Mouse (Mus musculus) gastrocnemius, adult 8-10 months (tissue): Measurements from ENCODE around the gene Alg2. TPM values are rescaled to one million over a fixed set of nuclear protein-coding genes. Genes with fewer than 3 reads are reported as not detected.

ENCODE experiments used
- DNase-seq, 2 experiments: peaks; one replicate each; pipeline ENCODE4 v3.0.0; 2022; ENCODE audit warnings: low spot score in 2 of 2
- total RNA-seq, 4 experiments: library from RNA; stranded (reverse); gene quantifications; 2 replicates each; pipeline ENCODE4 v1.2.4; 2022

Gene Alg2
- 10 to 100 TPM in 2 of 4 experiments, 1 to 10 TPM in 2; 8.1 to 15.5 (median 10.3) TPM for total RNA-seq

DNA sequence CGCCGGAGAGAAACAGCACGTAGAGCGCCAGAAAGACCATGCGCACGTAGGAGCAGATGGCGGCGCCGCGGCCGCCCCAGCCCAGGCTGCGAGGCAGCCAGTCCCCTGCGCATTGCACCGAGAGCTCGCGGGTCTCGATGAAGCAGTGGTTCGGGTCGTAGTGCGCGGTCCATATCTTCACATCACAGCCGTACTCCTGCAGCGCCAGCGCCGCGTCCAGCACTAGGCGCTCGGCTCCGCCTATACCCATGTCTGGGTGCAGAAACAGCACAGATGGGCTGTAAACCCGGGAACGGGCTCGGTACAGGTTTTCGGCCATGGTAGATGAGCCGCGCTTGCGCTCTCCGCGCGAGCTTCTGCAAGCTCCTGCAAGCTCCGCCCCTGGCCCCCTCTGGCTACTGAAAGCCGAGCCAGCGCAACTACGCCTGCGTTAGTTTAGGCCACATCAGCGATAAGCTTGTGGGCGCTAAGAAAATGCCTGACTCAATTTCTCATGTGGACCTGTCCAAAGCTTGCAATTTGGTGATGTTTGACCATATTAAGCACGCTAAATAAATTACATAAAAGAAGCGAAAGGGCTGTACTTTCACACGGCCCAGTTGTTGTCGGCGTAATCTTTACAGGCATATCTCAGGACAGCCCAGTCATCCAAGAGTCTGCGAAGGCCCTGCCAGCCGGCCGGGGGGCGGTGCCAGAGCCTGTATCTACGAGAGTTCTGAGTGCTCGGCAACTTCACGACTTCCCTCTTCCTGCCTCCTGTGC, at the start of gene Alg2, which contains the start of gene Sec61b:
Gene Alg2, minus strand, starts transcription at position 366 of the 762 bp plus-strand sequence.
Gene Sec61b, plus strand, starts transcription at position 691 of the 762 bp plus-strand sequence.
- peak; percentile 96 to 98 for DNase-seq

DNA sequence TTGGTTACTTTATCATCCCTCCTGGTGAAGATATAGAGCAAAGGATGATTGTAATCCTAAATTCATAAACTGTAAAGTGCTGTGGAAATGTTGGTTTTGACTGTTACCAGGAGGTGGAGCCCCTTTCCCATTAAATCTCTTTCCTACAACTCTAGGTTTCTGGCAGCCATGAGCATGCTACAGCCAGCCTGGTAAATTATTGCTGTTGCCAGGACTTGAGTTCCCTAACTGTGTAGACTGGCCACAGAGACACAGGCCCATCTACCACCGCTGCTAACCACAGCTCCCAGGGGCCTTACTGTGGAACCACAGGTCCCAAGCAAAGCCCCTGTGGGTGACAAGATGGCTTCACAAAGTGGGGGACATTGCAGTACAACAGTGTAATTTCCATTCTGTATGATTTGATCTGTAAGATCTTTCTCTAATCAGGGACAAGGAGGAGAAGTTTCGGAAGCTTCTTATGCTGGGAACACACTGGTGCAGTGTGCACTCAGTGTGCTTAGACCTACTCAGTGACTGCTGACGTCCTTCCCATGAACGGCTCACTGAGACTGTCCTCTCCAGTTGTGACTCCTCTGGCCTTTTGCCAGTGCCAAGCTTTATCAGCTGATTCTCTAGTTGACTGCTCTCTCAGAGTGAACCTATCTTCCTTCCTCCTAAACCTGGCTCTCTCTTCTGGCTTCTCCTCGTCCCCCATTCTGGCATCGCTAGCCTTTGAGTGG, 47.9 kb upstream of the Alg2 start:
- DNase-seq: no peak

- DNase-seq: no peak
Measured at GRCm38 (mm10) chr4:47520076-47520475, 45.9 kb upstream of the Alg2 start.

DNA sequence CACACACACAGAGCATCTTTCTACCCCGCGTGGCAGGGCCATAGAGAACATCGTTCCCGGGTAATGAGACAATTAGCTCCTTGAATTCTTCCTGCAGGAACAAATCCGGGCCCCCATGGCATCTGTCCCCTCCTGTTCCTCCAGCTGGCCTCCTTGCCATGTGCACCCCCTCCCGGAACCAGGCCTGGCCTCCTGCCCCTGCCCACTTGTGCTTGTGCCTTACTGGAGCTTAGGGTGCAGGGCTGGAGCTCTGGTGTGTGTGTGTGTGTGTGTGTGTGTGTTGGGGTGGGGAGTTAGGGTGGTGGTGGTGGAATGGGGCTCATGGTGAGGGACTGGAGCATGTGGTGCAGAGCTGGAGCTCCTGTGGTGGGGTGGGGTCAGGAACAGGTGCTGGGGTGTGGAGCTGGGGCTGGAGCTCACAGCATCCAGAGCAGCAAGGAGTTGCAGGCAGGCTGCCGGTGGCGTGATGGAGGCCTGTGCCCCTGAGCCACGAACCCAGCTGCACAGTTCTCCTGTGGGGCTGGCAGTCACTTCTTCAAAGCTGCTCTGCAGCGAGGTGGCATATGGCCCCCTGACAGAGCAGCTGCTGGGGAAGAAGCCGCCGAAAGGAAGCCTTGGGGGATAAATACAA, 44.5 kb upstream of the Alg2 start:
- no peak for DNase-seq

DNA sequence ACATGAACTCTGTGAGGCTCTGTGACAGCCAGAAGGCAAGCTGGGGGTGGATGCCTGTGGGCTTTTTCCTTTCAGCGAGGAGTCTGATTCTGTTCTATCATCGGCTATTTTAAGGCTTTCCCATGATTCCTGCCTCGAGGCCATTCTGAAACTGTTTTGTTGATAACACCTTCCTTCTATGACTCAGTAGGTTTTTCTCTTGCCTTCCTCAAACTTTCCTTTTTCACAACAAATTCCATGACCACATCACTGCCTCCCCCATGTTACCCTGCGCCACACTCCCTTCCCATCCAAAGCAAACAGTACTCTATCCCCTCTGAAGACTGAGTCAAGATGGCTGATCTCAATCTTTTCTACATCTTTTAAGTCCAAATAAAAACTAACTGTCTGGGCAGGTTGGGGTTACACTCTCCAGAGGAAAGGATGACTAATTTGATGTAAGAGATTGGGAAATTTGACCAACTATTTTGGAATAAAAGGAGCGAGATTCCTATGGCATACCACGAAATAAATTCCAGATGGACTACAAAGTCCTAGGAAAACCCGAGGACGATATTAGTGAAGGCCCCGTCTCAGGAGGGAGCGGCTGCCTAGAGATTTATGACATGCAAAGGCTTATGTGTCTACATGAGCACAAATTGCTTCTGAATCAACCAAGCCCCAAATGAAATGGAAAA, 30.8 kb upstream of the Alg2 start:
- DNase-seq: no peak

DNA sequence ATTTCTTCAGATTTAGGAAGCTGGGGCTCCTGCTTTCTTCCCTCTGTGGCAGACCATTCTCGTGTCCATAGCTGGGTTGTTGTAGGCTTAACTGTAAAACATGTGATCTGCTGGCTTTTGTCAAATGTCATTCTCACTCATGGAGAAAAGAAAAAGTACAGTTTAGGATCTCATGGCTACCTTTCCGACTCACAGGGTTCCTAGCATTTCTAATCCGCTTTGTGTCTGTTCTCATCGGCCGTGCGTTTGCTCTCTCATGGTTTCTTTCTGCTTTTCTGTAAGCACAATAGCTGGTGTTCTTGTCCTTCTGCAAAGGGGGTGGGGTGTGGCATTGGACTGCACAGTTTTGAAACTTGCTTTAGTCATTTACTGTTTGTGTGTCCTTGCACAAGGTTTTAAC, 28.9 kb upstream of the Alg2 start:
- DNase-seq: no peak

DNA sequence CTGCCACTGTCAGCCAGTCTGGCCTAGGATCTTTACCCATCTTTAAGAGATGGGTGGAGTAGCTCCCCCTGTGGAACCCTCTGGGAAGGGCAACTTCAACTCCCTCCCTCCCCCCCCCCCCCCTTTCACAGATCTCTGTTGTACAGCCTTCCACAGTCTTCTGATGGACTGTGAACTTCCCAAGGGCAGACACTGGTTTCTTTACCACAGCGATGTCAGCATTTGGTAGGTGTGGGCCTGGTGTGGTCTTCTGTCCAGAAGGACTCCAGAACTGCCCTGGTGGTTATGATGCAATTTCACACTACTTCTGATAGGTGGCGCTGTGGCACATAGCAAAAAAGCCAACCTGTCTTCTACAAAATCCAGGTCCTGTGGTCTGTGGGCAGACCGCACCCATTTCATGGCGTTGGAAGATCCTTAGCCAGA, 28.4 kb upstream of the Alg2 start:
- no peak for DNase-seq

DNA sequence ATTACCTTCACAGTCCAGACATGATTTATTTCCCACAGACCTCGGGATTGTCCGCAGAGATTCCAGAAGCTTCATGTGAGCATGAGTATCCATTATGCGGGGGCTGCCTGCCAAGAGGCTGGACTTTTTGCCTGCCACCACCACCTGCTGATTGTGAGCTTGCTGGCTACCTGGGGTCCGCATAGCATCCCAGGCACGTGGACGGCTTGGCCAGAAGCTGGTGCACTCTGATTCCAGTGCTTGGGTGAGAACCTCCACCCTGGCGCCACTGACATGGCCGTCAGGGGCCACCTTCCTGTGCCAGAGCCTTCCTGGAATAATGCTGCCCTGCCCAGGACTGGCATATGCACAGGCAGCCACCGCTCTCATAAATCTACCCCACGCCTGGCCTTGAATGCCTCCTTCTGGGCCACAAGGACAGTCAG, 25.0 kb upstream of the Alg2 start:
- peak; percentile 68 to 86 for DNase-seq

- peak; percentile 77 to 87 for DNase-seq
Measured at GRCm38 (mm10) chr4:47497811-47498385, 23.8 kb upstream of the Alg2 start.

DNA sequence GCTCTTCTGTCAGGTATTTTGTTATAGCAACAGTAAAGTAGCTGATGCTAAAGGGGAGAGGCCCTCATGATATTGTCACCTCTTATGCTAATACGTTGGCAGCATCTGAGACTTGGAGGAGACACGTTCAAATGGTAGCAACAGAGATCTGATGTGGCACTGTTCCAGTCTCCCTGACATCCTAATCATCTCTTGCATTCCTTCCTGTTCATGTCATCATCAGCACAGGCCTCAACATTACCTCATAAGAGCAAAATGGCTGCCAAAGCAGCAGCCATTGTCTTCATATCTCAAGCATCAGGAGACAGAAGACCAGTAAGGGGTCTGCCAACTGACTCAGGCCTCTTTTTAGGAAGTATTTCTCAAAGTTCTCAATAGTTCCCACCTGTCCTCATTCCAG, 20.6 kb upstream of the Alg2 start:
- DNase-seq: no peak

- no peak for DNase-seq
Measured at GRCm38 (mm10) chr4:47494137-47494536, 20.0 kb upstream of the Alg2 start.

DNA sequence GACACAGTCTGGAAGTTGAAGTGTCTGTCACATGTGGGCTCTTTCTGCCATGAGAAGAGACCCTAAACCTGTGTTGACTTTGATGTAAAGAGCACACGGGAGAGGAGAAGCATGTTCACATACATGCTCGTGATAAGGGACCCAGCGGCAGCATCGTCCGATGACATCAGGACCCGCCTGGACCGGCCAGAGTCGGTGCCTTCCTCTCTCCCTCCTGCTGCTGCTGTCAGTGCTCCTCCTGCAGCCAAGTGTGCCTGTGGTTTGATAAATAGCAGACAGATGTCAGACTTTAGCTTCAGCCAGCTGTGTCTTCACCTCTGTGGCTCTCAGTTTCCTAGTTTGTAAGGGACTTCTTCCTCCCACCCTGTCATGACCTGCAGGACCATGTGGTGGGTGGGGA, 19.3 kb upstream of the Alg2 start:
- DNase-seq: no peak

GRCm38 (mm10) chr4:47492311-47493086, 18.4 kb upstream of the Alg2 start:
- no peak for DNase-seq

- DNase-seq: no peak
Measured at GRCm38 (mm10) chr4:47491243-47491642, 17.1 kb upstream of the Alg2 start.

GRCm38 (mm10) chr4:47480576-47480975, 6.4 kb upstream of the Alg2 start:
- no peak for DNase-seq

- no peak for DNase-seq
Measured at GRCm38 (mm10) chr4:47480095-47480494, 6.0 kb upstream of the Alg2 start.

GRCm38 (mm10) chr4:47477539-47477938, 3.4 kb upstream of the Alg2 start:
- no peak for DNase-seq

DNA sequence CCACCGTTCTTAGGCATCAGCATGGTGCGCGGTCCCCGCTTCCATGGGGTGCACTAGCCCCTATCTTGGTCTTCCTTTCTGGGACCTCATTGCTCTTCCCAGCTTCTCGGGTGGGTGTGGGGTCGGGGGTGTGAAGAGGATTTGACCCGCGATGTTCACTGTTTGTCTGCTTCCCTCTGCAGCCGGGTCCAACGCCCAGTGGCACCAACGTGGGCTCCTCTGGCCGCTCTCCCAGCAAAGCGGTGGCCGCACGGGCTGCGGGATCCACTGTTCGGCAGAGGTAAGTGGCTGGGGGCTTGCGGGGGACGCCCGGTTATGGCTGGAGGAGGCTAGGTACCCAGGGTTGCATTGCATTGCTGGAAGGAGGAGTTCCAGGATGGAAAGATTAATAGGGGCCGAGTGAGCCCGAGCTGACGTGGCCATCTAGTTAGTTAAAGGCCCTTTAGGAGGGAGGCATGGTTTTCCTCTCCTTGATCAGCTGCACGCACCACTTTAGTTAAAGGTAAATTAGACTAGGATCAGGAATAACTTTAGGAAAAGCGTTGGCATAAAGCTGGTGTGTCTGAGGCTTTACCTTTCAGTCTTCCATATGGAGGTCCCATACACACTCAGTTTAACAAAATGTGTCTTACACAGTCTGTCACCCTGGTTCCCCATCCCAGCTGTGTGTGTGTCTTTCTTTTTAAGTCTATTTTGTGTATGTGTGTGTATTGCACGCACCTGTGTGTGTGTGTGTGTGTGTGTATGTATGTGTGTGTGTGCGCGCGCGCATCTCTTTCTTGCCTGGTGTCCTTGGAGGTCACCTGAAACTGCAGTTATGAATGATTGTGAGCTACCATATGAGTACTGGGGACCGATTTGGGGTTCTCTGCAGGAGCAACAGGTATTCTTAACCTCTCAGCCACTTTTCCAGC, 854 bp upstream of the Alg2 start:
- no peak for DNase-seq

DNA sequence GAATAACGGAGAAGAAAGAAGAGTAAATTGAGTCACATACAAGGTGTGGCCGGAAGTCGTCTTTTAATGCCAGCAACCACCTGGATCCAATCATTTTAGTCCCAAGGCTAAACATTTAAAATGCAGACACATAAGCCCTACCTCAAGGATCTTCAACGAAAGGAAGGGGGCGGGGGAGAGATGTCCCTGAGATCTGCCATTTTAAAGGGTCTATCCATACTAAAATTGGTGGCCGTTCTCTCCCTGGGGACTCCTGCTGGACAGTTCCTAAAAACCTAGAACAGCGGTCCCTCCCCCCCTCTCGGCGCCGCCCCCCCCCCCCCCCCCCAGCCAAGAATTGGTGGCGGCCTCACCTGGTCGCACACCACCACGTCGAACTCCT, 556 bp downstream of the Alg2 start:
- no peak for DNase-seq
